Mouse (Mus musculus): ENCODE measurements around the gene Creld2. TPM values are rescaled to one million over a fixed set of nuclear protein-coding genes. Genes with fewer than 3 reads are reported as not detected.

Gene Creld2
- total RNA-seq, 1 experiment from 2014 or later, result 35.1 TPM

DNA sequence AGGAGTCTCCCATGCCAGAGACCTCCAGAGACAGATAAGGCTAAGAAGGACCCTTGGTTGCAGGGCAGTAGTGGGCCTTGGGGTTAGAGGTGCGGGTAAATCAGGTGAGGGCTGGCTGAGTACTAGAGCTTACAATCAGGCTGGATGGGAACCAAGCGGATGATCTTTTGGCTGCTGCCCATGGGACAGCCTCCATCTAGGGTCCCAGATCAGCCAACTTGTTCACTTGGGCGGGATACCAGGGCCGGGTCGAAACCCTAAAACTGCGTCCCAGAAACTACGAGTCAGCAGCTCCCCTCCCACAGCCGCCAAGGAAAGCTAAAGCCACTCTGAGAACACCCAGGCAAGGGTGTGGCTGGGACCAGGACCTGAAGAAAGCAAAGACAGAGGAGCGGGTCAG is 33.7 kb downstream of the Creld2 start:
- no peak for DNase-seq

DNA sequence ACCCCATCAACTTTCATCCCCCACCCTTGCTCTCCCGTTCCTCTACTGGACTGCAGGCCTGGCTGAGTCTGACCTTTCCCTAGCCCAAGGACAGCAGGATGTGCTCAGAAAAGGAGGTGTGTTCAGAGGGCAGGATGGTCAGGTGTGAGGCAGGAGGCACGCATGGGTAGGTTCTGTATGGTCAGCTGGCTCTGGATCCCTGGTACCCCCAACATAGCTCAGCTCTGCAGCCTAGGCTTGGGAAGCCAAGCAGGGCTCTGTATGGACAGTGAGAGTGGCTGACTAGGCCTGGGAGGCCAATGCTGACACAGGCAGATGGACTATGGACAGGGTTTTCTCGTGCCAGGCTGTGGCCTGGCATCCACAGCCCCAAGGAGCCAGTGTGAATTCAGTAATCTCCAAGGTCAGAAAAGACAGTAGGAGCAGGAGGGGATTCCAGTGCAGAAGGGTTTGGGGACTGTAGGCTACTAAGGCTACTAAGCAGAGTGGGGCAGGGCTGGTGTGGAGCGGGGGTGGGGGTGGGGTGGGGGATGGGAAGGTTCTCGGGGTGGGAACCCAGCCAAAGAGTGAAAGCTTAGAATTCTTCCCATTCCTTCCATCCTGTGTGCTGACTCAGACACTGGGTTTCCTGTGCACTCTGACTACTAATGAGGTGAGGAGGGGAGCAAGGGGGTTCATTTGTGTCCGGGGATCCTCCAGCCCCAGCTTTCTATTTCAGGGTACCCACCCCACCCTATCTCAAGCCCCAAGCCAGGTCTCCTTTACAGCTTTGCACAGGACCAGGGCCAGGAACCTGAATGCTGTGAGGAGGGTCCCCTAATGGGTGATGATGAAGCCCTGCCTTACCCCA is 34.9 kb downstream of the Creld2 start:
- DNase-seq, result no peak

DNA sequence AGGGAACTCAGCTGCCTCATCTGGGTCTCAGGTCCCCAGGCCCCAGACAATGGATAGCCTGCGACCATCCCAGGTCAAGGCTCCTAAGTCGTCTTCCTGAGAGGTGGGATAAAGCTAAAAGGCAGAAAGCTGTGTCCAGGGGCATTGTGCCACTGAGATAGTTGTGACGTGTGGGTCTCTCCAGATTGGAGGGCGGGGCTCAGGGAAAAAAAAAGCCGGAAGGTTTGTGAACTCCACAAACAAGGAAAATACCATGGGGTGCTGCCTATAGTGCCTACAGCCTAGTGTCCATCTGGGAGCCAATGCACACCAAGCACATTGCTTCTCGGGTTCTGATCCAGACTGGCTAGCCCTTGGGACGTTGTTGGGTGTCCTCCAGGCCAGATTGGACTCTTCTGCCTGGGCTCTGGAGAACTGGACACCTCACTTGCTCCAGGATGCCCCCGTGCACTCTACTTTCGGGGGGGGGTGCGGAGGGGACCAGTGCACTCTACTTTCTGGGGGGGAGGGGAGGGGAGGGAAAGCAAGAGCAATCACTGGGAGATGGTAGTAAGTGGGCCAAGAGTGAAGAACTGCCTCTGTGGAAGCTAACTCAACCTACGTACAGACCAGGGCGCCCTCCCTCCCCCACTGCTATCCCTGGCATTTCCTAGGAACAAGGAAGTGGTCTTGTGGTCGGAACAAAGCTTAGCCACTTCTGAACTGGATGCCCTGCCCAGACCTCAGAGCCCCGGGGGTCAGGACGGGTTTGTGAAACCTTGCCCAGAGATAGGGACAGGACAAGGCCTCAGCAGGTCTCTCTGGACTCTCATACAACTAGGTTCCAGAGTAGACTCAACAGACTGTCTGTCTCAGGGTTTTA is 35.8 kb downstream of the Creld2 start:
- DNase-seq, result no peak

DNA sequence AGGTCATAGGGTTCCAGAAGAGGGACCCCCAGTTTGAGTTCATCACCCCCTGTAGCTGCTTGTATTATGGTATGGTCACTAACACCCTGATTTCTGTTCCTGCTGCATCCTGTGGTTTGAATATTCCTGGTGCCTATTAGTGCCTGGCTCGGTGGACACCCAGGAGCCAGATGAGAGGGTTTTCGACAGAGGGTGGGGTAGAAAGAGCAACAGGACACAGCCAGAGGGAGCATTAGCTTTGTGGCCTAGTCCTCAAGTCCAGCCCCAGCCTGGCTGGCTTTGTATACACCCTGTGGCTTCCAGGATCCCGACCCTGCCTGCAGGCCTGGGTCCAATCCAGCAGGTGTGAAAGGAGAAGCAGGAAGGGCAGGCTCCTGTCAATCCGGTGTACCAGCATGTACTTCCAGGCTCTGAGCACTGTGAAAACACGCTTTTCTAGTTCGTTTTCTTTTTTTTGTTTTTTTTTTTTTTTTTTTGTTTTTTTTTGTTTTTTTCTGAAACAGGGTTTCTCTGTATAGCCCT is 36.5 kb downstream of the Creld2 start:
- DNase-seq, result no peak

DNA sequence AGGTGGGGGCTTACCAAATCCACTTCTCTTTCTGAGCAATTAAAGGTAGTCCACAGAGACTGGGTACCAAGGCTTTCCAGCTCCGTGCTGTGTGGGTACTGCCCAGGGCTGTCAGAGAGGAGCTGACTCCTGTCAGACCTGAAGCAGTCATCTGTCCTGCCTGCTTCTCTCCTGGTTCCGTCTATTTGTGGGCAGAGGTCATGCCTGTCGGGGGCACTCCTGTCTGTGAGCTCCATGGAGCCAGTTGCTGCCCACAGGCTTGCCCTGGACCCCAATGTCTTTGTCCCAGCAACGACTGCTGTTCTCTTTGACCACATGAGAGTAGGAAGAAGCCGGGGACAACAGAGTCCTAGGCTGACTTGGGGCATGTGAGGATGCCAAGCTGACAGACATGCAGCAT is 37.2 kb downstream of the Creld2 start:
- no peak for DNase-seq

DNA sequence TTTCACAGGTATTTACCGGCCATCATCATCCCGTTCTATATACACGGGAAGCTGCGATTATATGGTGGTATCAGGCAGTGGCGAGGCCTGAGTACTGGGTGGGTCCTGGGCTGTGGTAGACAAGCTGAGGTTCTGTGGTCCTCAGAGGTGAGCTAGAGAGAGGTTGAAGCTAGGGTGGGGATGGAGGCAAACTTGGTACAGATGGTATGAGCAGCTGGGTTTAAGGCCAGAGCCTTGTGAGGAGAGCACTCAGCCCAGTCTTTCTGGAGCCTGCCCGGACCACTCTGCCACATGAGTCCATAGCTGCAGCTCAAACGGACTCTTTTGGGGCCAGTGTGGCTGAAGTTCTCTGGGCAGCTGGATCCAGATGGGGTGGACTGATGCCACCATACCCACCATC is 37.9 kb downstream of the Creld2 start:
- DNase-seq, result no peak

DNA sequence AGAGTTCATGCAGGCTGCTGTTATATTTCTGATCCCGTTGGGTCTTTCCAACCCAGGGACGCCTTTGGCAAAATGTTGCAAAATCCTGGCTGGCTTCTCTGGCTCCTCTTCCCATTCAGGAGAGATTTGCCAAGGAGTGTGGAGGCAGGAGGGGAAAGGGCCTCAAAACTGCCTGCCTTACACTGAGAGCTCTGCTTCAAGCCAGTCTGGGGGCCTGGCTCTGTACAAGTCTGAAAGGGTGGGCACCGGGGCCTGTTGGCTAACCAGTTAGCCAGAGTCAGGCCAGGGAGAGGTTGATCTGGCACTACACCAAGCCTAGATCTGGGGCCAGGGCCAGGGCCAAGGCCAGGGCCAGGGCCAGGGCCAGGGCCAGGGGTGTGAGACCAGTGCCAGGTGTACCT is 38.7 kb downstream of the Creld2 start:
- DNase-seq, result peak; percentile 40

DNA sequence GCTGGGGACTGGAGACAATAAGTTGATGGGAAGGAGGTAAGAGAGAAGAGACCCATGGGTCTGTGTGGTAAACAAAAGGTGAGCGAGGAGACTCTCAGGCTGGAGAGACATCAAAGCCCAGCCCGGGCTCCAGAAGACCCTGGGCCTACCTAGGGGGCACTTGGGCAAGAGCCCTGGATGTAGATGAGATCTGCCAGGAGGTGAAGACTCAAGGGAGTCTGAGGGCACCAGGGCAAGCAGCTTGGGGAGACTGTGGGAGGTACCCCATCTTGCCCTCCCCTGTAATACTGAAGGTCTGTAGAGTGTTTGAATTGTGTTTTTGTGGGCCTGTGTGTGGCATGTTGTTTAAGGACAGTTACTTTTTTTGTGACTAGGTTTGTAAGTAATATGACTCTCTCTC is 39.3 kb downstream of the Creld2 start:
- DNase-seq, result no peak

DNA sequence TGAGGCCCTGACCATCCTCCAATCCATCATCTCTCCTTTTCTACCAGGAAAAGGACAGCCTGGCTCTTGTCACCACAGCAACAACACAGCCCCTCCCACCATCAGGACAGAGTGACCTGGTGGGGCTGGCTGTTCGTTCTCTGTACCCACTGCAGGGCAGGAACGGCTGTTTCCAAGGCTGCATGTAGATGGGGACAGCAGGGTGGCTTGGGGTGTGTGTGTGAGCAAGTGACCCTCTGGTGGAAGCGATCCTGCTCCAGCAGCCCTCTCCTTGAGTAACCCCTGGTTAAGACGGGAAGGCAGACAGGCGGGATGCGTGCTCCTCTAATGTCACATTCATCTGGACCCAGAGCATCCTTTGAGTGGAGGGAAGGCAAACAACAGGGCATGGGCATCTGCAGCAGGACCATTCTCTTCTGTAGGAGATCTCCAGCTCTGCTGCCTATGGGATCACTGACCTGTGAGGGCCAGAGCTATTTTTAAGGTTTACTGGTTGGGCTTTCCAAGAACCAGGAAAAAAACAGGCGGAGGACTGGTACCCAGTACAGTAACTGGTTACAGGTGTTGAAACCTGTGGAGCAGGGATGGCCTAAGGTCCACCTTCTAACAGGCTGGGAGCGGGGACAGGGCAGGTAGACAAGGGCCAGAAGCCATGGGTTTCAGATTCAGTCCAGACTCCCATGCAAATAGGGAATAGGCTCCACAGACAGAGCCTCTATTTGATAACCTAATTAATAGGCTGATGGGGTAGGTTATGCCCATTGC is 39.9 kb downstream of the Creld2 start:
- no peak for DNase-seq

DNA sequence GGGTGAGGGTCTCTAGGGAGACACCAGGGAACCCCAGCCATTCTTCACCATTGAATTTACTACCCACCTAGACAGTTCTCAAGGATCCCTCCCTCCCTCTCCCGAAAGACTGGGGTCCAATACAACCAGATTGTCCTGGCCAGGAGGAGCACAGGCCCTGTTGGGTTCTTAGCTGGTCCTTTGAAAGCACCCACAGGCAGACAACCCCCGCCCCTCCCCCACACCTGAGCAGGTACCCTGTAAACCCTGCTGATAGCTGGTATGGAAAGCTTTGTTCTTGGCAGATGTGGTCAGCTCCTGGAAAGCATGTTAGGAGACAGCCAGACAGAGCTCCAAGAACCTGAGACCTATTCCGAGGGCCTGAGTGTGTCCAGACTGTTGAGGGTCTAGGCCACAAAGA is 41.3 kb downstream of the Creld2 start:
- DNase-seq, result no peak

DNA sequence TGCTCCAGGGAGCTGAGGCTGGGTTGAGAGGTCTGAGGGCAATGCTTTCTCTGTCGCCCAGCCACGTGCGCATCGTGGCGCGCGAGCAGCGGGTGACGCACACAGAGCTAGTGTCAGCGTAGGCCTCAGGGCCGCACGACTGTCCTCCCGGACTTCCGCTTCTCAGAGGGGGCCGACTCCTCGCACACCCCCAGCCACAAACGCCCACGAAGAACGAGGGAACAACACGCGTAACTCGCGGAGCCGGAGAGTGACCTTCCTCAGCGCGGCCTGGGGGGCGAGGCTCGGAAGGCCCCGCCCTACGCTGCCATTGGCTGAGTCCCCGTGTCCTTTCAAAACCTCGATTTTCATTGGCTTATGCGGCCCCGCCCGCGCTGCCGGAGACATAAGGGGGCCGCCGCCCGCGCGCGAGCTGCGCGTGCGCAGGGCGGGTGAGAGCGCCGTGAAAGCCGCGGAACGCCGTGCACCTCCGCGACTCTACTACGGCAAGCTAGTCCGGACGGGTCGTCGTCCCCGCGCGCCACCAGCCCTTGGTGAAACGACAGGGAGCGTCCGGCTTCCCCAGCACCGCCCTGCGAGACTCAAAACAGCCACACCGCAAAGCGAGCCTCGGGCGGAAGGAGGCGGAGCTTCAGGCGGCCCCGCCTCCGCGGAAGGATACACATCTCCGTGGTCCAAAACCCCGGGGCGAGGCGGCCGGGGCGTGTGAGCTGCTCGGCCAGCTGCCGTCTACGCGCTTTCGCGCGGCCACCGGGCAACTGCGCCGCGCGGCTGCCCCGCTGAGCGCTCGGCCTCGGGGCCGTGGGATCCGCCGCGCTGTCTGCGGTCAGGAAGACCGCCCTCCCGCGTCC is 42.6 kb downstream of the Creld2 start, which contains the start of gene Pim3:
Gene Pim3, plus strand, starts transcription at position 415 of the 851 bp plus-strand sequence.
- peak; percentile 95 for DNase-seq

DNA sequence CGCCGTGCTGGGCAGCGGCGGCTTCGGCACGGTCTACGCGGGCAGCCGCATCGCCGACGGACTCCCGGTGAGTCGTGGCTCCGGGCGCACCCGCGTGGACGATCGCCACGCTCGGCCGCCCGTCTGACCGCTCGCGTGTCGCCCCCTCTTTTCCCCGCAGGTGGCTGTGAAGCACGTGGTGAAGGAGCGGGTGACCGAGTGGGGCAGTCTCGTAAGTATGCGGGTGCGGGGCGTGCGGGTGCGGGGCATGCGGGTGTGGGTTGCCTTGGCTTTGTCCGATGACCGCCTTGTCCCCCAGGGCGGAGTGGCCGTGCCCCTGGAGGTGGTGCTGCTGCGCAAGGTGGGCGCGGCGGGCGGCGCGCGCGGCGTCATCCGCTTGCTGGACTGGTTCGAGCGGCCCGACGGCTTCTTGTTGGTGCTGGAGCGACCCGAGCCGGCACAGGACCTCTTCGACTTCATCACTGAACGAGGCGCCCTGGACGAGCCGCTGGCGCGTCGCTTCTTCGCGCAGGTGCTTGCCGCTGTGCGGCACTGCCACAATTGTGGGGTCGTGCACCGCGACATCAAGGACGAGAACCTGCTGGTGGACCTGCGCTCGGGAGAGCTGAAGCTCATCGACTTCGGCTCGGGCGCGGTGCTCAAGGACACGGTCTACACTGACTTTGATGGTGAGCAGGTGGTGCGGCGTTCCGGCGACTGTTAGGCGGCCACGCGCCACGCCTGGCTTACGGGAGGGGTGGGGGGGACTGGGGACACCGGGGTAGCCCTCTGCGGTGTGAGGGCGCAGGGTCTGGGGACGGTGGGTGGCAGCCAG is 43.6 kb downstream of the Creld2 start:
- peak; percentile 58 for DNase-seq

DNA sequence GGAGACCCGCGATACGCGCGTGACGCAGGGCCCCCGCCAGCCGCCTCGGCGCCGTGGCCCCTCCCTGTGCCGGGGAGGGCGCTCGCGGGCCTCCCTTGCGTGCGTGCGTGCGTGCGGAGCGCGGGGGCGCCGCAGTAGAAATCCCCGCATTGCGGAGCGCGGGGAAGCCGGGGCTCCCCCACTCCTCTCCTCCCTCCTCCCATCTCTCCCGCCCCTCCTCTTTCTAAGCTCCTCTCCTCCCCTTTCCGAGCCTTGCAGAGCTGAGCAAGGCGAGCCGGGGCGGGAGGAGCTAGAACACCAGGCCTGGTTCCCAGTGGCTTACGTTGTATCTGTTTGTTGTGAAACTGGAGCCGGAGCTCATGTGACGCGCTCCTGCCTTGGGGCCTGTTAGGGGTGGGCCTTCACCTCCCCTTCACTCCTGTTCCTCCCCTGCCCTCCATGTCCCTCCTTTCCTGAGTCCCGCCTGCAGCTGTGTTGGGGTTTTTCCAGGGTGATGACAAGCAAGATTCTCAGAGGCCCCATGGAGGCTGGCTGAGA is 44.3 kb downstream of the Creld2 start:
- DNase-seq, result peak; percentile 85

DNA sequence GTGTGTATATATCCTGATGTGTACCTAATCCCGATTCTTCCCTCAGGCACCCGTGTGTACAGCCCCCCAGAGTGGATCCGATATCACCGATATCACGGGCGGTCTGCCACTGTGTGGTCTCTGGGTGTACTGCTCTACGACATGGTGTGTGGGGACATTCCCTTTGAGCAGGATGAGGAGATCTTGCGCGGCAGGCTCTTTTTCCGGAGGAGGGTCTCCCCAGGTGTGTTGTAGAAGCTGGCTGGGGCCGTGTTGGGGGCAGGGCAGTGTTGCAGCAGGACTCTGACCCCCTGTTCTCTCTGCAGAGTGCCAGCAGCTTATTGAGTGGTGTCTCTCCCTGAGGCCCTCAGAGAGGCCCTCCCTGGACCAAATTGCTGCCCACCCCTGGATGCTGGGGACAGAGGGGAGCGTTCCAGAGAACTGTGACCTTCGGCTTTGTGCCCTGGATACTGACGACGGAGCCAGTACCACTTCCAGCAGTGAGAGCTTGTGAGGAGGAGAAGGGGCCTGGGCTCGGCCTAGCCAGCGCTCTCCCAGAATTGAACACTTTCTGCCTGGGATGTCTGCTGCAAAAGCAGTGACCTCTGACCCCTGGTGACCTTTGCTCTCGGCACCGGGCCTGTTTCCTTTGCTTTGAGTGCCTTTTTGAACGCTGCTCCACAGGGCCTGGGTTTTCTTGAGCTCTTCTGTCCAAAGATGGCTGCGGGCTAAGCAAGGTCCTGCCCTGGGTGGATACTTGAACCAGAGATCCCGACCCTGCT is 45.0 kb downstream of the Creld2 start:
- DNase-seq, result peak; percentile 35

DNA sequence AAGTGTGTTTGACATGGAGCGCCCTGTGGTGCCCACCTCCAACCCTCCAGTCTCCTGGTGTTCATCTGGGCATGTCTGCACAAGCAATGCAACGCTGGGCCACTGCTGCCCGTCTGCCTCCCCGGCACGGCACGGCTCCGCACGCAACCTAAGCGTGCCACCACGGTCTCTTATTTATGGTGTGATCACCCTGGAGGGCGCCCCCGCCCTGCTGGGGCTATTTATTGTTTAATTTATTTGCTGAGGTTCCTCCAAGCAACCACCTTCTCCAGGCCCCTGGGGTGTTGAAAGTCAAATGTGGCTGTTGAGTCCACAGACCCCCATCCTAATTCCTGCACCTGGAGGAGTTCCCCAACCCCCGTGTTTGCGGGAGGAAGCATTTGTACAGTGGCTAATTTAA is 45.6 kb downstream of the Creld2 start:
- DNase-seq, result no peak

DNA sequence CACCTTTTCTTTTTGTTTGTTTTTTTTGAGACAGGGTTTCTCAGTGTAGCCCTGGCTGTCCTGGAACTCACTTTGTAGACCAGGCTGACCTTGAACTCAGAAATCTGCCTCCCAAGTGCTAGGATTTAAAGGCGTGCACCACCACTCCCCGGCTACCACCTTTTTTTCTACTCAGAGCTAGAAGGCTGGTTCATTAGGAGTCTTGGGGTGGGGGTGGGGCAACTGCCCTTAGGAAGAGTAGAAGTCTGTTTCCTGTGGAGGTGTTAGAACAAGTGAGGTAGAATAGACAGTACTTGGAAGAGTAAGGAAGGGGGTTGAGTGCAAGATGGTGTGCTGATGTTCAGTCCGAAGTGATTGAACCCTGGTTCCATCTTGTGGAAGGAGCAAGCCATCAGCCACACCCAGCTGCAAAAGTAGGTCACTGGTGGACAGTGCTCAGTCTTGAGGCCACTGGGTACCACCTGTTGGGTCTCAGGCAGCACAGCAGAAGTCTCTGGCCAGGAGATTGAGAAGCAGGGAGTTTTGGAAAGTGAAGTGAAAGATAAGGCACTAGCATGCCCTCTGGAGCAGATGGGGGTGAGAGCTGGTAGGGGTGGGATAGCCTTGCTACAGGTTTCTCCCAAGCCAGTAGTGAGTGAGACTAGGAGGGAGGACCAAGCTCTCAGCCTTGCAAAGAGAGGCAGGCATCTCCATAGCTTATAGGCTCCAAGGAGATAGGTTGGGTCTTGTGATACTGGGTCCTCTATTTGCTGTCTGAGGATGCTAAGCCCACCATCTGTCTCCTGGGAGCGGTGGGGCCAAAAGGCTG is 46.6 kb downstream of the Creld2 start:
- DNase-seq, result no peak

DNA sequence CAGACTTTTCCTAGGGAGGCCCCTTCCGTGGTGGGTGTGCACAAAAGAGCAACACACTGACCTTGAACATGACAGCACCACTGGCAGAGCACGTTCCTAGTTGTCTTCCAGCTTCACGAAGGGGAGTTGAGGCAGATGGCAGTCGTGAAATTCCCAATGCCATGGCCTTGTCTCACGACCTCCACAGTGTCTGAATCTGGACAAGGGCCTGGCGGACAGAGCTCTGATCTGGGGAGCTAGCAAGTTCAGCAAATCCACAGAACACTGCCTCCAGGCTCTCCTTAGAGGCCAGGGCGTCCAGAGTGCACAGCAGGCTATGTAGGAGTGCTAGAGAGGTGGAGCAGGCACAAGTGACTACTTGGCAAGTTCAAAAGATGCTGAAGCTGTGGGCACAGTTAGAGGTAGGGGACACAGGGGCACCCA is 47.5 kb downstream of the Creld2 start:
- DNase-seq, result no peak

DNA sequence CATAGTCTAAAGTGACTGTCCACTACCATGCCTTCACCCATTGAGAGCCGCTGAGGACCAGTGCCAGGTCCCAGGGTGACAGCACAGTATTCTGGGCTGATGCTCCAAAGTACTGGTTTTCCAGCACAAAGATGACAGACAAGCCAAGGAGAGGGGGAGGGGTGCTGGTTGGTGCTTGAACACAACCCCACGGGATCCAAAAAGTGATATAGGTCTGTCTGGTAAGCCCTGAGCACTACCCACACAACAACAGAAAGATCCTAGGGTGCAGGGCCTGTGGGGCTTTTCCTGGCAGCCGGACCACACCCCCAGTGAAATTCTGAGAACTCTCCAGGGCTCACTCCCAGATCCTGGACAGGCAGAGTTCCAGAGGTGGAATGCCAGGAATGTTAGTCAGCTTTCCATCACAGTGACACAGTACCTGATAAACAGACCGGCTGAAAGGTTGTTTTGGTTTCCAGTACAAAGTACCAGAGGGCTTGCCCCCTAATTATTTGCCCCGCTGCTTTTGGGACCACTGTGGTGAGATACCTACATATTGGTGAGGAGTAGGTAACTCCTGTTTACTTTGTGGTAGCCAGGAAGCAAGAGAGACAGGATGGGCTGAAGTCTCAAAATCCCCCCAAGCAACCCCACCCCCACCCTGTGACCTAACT is 48.0 kb downstream of the Creld2 start:
- peak; percentile 40 for DNase-seq
